Mouse (Mus musculus): ENCODE results near the gene Tmem59l.
A peak's percentile ranks its signal among the peaks of the same experiment; 100 is the strongest.

Gene Tmem59l

DNA sequence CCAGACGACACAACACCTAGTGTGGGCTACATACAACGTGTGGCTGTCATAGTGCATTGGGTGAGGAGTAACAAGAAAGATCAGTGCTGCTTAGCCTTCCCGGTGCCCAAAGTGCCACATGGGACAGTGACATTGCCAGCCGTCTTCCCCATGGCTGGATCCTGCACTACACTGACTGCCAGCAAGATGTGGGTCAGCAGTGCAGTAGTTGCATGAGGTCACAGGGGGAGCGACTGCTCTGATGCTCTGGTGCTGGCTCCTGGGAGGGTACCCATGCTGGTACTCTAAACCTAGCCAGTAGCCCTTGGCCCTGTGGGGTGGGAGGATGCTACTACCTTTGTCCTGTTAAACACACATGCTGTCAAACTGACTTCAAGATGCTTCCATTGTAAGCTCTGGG is 27.0 kb downstream of the Tmem59l start:
- DNase-seq (ENCODE audit: low read depth) = no peak

DNA sequence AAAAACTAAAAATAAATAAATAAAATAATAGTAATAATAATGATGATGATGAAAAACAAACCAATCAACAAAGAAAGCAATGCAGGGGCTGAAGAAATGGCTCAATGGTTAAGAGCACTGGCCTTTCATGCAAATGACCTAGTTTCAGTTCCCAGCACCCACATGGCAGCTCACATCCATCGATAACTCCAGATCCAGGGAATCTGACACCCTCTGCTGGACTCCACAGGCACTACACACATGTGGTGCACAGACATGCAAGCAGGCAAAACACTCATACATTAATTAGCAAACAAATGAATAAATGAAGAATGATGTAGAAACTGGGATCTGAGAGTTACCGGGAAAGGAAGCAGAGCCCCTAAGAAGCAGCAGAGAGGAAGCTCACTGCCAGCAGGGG is 27.5 kb downstream of the Tmem59l start:
- DNase-seq (ENCODE audit: low read depth) = no peak

DNA sequence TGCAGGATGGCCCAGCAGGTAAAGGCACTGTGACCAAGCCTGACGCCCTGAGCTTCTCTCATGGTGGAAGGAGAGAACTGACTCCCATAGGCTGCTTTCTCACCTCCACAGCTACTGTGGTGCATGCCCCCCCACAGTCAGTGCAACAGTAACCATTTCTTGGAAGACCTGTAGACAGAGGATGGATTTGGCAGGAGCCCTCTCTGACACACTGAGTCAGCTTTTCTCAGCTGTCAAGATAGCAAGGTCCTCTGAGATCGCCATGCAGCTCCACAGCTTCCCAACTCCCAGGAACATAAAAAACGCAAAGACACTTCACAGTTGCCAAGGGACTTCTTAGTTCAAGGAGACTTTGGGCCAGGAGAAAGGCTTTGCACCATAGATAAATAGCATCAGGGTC is 28.7 kb downstream of the Tmem59l start:
- no peak for DNase-seq (ENCODE audit: low read depth)

DNA sequence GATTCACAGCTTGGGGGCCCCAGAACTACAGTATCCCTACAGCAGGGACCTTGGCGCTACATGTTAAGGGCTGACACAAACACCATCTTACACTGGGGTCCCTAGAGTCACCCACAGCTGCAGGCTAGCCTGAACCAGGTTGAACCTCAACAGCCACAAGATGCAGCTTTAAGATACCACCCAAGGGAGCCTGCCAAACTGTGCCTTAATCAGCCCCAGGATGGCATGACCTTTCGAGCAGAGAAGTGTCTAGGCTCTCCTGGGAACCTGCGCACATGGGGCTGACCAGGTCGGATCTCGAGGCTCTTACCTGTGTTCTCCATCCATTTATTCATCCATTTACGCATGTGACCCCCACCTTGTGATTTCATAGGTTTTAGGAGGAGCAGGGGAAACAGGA is 29.3 kb downstream of the Tmem59l start:
- no peak for DNase-seq (ENCODE audit: low read depth)

DNA sequence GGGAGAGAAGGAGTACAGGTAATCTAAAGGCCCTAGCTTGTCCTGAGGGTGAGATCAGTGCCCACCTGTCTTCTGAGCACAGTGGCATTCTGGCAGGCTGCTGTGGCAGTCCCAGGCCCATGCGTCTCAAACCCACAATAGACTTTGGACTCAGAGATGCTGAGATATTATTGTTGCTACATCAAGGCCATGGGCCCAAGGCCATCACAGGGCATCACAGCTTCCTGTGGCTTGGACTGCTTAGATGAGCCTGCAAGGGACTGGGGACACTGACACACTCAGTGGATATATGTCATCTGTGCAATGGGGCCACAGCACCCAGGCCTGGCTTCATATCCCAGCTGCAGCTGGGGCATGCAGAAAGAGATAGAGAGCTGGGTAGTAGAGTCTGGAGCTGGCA is 30.2 kb downstream of the Tmem59l start:
- DNase-seq (ENCODE audit: low read depth) = no peak

DNA sequence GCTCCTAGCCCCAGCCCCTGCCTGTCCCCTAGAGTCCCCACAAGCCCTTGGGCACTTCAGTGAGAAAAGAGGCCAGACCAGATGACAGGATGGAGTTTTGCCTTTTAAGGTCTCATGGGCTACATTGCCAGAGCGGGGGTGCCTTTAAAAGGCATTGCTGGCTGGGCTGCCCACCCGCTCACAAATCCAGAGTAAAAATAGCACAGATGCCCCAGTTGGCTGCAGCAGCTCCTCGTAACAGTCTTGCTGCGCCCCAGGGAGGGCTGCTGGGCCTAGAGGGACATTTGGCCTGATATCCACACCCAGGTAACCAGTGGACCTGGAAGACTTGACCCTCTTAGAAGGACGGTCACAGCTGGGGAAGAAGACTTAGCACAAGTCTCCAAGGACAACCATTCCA is 33.3 kb downstream of the Tmem59l start:
- no peak for DNase-seq (ENCODE audit: low read depth)

DNA sequence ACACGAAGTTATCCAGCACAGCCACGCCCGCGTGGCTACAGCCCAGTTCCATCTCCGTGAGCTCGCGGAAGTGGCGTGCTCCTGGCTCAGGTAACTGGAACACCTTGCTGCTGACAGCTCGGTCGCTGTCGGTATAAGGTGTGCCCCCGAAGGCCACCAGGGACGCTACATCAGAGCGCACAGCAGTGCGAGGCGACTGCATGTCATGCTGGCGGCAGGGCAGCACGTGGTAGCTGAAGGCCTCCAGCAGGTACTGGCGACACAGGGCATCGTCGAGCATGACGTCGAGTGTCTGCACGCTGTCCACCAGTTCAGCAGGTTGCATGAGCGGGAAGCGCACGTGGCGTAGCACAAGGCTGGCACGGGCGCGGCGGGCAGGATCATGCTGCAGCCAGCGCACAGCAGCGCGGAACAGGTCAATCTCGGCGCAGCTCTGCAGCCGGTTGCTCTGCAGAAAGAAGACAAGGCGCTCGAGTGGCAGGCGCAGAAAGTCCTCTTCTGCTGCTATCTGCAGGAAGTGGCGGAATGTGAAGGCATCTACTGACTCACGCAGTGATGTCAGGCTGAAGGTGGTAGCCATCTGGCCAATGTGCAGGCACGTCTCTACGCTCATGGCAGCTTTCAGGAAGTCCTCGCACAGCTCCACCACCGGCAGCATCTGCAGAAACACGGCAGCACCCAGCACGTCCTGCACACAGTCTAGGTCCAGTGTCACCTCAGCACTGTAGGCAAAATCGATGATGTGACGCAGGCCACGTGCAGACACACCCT is 34.8 kb downstream of the Tmem59l start:
- DNase-seq (ENCODE audit: low read depth) = no peak

DNA sequence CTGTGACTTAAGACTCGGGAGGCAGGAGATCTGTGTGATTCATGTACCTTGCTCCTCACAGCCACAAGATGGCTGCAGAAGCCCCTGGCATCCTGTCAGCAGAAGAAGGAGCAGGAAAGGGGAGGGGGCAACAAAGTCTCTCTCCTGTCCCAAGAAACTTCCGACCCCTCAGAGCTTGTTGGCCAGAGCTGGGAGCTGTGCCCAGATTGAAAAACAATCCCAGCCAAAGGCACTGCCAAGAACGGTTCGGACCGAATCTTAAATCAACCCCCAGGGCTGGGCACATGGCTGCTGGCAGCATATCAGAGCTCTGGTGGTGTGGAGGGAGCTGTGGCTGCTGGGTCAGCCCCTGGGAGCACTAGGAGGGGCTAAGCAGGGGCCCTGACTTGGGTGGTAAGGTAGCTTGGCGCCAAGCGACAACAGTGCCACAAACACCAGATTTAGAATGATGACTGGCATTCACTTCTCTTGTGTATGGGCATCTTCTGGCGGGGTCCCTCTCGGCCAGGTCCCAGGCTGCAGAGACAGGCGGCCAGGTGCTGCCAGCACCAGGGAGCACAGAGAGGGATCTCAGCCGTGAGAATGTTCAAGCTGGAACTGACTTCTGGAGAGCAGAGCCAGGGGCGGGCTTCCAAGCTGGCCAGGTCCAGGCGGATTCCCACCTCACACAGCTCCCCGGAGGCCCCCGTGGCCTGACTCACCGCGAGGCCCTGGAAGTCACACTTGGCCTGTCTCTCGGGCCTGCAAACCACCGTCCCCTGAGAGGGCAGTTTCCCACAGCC is 39.3 kb downstream of the Tmem59l start:
- no peak for DNase-seq (ENCODE audit: low read depth)

DNA sequence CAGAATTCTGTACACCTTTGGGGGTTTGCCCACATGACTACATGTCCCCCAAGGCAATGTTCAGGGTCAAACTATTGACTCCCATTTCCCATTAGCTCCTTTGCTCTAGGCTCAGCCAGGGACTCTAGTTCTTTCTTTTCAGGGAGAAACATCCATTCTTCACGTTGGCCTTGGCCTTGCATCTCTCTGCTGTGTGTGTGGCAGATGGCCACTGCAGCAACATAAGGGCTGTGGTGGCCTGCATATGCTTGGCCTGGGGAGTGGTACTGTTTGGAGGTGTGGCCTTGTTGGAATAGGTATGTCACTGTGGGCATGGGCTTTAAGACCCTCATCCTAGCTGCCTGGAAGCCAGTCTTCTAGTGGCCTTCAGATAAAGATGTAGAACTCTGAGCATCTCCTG is 41.2 kb downstream of the Tmem59l start:
- no peak for DNase-seq (ENCODE audit: low read depth)

DNA sequence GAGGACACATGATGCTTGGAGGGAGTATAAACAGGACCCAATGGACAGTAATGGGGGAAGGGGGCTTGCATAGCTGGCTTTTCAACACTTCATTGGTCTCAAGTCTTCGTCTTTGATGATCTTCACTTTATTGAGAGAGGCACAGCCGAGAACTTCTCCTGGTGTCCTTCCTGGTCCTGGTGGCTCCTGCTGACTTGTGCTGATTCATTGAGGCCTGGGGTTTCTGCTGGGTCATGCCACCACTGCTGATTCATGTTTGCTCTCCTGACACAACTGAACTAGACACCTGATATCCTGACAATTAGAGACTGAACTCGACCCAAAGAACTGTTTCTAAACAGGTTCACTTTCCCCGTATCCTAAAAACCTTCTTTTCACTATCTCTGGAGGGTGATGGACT is 43.8 kb downstream of the Tmem59l start:
- DNase-seq (ENCODE audit: low read depth) = no peak

DNA sequence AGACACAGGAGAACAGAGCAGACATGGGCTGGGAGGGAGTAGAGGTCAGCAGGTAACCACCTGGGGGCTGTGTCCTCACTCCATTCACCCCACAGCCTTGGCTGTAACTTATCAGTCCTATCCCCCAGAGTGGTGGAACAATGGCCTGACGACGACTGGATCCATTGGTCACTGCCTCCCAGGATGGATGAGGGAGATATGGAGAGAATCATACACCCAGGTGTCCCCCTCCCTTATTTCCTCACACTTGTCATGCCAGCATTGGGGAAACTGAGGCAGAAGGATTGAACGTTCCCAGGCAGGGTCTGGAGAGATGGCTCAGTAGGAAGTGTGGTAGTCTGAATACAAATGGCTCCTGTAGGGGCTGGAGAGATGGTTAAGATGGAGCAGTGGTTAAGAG is 45.6 kb downstream of the Tmem59l start:
- DNase-seq (ENCODE audit: low read depth) = no peak

DNA sequence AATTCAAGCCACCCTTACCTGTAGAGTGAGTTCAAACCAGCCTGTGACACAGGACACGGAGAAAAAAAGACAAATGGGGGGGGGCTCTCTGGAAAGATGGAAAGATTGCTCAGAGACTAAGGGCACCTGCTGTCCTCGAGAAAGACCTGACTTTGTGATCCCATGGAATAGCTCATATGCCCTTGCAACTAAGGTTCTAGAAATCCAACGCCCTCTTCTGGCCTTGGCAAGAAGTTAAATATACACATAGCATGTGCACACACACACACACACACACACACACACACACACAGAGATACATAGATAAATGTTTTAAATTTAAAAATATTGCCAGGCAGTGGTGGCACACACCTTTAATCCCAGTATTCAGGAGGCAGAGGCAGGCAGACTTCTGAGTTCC is 46.9 kb downstream of the Tmem59l start:
- DNase-seq (ENCODE audit: low read depth) = no peak

DNA sequence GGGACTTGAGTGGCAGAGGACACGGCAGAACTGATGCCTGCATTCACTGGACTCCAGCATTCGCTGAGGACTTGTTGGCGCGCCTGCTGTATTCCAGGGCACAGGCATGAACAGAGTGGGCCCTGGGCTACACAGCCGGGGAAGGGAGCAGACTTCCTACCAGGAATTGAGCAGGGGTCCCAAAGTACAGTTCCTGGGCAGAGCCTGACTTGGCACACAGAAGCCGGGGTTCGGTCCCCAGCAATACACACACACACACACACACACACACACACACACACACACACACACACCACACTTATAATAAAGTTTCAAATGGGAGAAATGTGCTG is 47.3 kb downstream of the Tmem59l start:
- no peak for DNase-seq (ENCODE audit: low read depth)

DNA sequence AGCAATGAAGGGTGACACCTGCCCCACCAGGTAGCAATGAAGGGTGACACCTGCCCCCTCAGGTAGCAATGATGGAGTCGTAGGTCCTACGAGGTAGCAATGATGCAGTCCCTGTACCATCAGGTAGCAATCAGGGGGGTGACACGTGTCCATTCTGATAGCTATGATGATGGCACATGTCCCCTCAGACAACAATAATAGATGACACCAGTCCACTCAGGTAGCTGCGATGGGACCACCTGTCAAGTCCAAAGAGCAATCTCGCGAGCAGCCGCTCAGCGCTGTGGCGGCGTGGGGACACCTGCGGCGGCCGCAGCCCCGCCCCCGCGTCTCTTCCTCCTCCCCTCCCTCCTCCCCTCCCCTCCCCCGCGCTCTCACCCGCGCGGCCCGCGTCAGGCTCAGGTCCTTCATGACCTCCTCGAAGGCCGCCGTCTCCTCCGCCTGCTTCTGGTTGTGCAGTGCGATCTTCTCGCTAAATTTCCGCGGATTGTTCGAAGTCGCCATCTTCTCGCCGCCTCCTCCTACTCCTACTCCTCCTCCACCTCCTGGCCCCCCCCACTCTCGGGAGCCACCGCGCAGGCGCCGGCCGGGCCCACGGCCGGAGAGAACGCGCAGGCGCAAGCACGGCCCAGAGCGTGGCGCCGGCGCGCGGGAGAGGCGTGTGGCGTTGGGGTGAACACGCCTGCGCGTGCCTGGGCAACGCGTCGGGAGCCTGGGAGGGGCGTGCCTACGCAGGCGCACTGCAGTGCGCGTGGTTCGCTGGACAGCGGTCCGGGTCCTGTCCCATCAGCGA is 47.9 kb downstream of the Tmem59l start, which contains the start of gene Crtc1:
Gene Crtc1, minus strand, starts transcription at position 525 of the 793 bp plus-strand sequence.
- peak; percentile 88 for DNase-seq (ENCODE audit: low read depth)

DNA sequence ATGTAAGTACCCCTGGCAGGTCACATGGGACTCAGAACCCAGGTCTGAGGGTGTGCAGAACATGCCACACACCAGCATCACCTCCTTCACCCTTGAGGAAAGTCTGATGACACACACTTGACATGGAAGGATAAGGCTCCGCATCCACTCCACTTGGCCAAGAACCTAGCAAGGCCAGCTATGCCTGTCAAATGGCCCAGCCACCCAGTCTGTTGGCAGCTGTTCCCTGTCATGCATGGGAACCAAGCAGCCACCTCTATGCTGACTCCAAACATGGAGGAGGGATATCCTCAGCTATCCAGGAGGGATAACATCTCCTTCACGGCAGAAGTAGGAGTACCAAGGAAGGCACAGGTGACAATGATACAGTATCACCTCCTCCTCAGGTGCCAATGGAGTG is 48.7 kb downstream of the Tmem59l start:
- no peak for DNase-seq (ENCODE audit: low read depth)

DNA sequence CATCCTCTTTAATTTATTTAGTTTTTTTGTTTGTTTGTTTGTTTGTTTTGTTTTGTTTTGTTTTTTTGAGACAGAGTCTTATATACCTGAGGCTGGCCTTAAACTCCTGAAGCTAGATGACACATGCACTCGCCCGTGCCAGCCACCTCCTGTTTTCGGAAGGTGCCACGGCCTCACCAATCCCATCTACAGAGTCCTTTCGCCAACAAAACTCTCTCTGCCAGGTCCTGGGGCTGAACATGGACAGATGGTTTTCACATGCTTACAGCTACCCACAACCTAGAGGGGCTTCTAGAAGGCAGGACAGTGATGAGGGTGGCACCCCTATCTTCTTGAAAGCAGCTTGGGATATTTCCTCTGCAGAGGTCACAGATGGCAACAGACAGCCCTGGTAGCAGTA is 52.0 kb downstream of the Tmem59l start:
- no peak for DNase-seq (ENCODE audit: low read depth)
